Mouse (Mus musculus) left cerebral cortex, postnatal 4 days (tissue): ENCODE data around the gene Mrm1. TPM values are rescaled to one million over a fixed set of nuclear protein-coding genes. Genes with fewer than 3 reads are reported as not detected.

Source experiments
- DNase-seq: peaks from one replicate; pipeline ENCODE4 v3.0.0-alpha.2; 2022
- intact Hi-C: fragments of 180-260 bp; cut with DNase I; formaldehyde crosslinking; loops from one replicate; pipeline ENCODE4 v1.15.1; 2025
- total RNA-seq, 2 experiments: library from RNA; stranded (reverse); gene quantifications; 2 replicates each; pipeline ENCODE4 v1.2.3; 2021

Mrm1 gene
- total RNA-seq, 2 experiments from 2014 or later = 15.6 to 24.5 TPM

DNA sequence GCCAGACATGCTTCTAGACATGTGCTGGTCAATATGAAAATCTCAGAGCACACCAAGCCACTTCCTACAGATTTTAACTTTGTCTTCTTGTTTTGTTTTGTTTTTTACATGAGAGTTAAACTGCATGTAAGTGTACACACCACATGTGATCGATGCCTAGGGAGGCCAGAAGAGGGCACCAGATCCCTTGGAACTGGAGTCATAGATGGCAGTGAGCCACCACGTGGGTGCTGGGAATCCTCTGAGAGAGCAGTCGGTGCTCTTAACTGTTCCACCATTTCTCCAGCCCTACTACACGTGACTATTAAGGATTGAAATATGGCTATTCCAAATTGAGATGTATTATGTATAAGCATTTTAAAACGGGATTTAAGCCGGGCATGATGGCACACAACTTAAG lies 2.0 kb downstream of the Mrm1 start:
- intact Hi-C loops = no loop called here
- DNase-seq = no peak

DNA sequence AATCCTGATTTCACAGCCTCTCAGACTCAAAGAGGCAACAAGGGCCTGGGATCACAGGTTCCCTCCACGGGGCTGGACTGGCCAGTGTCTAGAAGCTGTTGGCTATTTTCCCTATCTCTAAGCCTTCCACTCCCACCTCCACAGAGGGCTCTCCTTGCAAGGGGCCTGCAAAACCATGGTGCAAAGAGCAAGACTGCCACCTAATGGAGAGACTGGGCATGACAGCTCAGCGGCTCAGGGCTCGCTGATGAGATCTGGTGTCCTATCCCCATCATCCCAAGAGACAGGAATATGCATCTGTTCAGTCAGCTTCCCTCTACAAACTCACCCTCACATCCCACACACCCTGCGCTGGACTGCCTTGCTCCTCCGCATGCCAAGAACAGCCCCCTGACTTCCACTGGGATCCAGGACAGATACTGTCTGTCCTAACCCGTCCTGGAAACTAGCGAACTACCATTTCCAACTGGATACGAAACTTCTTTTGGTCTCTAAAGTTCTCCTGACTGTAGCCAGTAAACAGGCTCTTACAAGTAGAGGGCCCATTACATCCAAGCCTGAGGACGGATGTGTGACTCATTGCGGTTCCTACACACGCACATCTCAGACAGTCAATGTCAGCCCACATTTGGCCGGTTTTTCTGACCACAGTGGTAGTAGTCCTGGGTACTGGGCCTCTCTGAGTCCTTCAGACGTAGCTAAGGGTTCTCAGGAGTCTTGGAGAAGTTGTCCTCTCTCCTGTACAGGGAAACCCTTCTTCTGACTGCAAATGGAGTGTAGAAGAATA lies 5.4 kb downstream of the Mrm1 start:
- intact Hi-C loops = no loop called here

DNA sequence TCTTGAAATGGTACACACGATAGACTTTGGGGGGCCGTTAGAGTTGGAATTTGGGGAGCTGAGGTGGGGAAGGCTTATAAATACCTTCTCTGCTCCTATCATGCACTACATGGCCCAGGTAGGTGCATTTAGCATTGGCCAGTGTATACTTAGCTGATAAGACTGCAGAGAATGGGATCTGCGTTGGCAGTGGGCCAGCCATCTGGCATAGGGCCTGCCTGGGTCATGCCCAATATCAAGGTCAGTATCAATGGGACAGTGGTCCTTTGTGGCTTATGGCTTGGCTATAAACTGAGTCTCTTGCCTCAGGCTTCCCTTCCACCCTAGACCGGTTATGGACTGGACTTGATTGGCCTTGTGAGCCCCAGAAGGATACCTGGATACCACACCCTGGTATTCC lies 14.9 kb downstream of the Mrm1 start:
- DNase-seq = no peak
- intact Hi-C loops = no loop called here

More for the DNA sequence above, 5.4 kb downstream of the Mrm1 start:
- DNase-seq = peak; percentile 83

DNA sequence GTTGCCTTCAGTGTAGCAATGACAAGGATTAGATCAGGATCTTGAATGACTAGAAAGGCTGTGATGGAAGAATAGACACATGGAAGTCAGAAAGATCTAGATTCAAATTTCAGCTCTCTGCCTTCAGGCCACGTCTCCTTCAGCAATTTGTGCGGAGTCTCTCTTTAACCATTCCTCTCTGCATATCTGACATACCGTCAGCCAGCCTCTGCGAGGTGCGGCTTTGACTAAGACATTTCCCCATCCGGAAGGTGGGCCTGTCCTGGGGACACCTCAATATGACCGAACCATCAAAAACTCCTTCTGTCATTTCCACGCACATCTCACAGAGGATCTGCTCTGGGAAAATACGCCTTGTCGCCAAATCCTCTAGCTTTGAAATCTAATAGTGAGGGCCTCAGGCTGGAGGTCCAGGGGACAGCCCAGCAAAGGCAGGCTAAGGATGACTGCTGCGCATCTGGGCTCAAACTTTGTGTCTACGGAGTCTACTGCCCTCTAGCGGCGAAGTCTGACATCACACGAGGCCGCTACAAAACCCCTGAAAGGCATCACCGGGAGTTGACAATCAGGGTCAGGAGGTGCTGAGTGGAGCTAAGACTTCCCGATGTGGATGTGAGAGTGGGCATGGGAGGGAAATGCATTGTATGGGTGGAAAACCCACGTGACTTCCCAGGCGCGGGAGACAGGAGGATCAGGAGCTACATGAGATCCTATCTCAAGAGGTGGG lies 21.5 kb downstream of the Mrm1 start:
- intact Hi-C loops = loop anchor here (5.0 to 10.0 kb wide), 3 partner anchors 273 to 533 kb away; partner anchors contain the start of gene Lhx1
- peak; percentile 81 for DNase-seq

DNA sequence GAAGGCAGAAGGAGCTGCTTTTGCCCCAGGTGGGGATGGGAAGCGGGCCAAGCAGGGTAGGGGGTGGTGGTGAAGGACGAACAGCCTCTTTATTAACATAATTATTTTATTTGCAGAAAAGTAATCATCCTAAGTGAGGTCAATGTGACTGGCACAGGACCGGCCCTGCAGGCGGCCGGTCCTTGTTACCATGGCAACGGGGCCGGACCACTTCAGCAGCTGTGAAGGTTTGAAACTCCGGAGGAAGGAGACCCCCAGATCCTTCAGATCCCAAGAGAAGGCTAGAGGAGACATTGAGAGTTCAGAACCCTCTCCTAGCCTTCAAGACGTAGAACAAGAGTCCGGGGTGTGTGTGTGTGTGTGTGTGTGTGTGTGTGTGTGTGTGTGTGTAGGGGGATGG lies 22.3 kb downstream of the Mrm1 start:
- DNase-seq = no peak
- intact Hi-C loops = loop anchor here (5.0 to 10.0 kb wide), 3 partner anchors 272 to 532 kb away; partner anchors contain the start of gene Lhx1

DNA sequence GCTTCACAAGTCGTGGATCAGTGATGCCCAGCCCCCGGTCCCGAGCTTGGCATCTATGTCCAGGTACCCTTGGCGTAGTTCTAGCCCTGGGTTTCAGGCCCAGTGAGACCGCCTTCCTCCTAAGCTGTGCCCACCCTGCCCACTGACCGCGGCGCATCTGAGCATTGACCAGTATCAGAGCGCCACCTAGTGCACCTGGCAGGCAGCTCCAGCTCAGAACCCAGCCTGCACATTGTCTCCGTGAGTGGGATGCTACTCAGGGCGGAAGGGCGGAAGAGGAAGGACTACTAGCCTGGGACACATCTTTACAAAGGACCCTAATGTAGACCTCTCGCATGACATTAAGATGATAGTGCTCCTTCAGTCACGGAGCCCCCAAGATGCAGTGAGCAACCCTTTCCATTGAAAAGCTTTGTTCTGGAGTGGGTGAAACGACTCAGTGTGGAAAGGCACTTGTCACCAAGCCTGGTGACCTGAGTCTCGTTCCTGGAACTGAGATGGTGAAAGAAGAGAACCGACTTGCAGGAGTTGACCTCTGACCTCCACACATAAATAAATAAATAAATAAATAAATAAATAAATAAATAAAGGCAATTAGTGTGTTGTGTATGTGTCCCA lies 24.7 kb downstream of the Mrm1 start:
- DNase-seq = peak; percentile 91
- intact Hi-C loops = loop anchor here (5.0 to 10.0 kb wide), 4 partner anchors 72 to 530 kb away; partner anchors contain the start of gene Lhx1

DNA sequence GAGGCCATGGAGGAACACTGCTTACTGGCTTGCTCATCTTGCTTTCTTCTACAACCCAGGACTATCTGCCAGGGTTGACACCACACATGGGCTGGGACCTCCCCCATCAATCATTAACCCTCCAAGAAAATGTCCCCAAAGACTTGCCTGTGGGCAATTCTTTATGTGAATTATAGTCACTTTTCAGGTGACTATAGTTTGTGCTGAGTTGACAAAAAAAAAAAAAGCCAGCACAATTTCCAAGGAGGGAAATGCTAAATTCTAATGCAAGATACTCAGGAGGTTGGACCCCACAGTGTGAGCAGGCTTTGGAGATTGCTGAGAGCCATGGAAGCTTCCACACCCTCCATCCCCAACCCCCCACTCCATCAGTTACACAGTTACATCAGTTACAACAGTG lies 25.8 kb downstream of the Mrm1 start:
- intact Hi-C loops = loop anchor here (5.0 to 10.0 kb wide), 3 partner anchors 71 to 529 kb away; partner anchors contain the start of gene Lhx1
- DNase-seq = no peak

DNA sequence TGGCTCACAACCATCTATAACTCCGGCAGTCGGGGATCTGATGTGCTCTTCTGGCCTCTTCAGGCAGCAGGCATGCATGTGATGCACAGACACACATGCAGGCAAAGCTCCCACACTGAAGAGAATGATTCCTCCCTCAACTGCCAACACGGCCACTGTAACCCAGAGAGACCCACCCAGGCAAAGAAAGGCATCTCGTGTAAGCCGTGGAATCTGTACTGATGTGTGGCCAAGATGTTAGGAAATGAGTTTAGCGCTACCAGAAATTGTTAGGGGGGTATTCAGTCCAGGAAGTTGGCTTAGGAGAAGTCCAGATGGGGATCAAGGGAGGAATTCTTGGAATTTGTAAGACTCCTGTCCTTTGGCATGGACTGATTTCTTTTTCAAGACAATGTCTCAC lies 28.9 kb downstream of the Mrm1 start:
- DNase-seq = no peak
- intact Hi-C loops = loop anchor here (5.0 to 10.0 kb wide), 3 partner anchors 68 to 526 kb away; partner anchors contain the start of gene Lhx1

DNA sequence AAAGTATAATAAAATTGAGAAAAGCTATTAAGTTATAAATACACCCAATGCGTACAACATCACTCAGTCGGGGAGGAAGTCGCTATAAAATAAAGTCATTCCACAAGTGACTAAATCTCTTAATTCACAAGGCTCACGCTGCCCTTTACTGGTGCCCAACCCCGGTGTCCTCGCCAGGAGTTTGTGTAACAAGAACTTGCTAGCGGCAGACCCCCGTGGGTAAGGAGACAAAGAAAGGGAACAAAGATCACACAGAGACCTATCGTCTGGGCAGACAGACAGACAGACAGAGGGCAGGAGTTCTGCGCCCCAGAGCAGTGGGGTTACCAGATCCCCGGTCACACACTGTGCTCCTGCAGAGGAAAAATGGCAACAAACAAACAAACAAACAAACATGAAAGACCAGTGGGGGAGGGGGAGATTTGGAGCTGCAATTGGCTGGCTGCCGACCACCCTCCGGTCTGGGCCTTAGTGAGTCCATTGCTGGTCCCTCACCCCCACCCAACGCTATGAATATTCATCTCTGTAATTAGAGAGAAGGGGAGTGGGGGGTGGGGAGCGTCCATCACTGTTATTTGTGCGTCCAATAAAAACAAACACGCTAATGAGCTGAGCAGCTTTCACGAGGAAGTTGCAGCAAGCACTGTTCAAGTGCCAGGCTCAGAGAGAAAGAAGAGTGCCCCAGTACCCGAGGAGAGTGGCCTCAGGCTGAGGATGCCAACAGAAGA lies 39.0 kb downstream of the Mrm1 start:
- intact Hi-C loops = no loop called here
- DNase-seq = peak; percentile 55

DNA sequence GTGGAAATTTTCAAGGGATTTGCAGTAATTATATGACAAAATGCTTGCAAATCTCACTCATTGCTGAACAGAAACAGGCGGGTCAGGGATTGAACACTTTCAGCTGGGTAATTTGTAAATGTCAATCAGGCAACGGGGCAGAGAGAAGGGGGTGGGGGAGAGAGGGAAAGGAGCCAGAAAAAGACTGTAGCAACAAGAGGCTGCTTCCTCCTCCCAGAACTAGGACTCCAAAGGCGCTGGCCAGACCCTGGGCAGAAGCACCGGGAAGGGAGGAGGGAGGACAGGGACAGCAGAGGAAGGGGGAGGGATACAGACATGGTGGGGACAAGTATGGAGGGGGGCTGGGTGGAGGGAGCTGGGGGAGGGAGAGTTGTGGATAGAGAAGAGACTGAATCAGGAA lies 43.8 kb downstream of the Mrm1 start:
- DNase-seq = peak; percentile 47
- intact Hi-C loops = no loop called here

DNA sequence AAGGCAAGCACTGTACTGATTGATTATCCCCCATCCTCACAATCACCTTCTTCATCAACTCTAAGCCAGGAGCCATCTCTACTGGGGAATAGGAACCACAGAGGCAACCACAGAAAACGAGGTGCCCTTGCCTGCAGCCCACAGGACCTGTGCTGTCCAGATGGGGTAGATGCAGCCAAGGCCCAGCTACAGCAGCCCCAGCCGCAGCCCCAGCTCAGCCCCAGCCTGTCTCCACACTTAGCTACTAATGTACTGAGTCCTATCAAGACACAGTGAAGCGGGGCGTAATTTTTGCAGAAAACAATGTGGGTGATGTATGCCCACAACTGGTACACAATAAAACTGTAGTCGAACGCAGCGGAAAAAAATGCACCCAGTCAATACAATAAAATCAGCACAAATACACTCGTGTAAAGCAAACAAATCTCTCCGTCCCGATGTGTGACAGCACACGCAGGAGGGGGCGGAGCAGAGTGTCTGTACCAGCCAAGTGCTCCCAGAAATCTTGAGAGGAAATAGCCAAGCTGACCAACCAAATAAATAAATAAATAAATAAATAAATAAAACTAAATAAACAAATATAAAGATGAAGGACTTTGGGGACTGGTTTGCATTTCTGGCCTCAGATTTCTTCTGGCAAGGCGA lies 44.3 kb downstream of the Mrm1 start:
- no peak for DNase-seq
- intact Hi-C loops = no loop called here

DNA sequence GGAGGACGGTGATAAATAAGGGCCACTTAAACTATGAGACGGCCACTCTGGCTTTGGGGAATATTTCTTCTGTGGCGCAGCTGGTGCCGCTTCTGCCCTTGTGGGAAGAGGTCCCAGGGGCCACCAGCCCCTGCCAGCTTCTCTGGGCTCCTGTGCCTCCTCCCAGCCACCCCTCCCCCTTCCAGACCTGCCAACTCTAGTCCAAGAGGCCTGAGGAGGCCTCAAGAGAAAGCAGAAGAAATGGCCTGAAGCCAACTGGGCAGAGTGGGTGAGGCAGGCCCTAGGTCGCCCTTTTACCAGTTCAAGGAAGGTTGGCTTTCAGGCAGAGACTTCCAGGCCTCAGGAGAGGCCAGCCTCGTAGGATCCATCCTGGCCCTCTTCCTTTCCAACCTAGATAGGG lies 51.4 kb downstream of the Mrm1 start:
- intact Hi-C loops = no loop called here
- peak; percentile 49 for DNase-seq

DNA sequence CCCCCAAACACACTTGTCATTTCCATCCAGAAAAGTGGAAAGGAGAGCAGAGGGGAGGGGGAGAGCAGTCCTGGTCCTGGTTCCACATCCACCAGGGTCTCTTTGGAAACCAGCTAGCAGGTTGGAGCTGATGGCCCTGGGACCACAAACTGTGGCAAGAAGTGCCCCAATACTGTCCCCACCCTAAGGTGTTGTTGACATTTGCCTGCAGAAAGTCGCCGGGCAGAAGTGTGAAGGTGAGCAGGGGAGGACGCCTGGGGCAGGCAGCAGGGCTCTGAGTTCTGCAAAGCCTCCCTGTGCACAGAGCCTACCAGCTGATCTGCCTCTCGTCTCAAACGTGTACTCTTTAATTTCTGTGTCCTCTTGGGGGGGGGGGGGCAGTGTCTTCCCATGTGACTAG lies 54.2 kb downstream of the Mrm1 start:
- intact Hi-C loops = no loop called here
- no peak for DNase-seq

DNA sequence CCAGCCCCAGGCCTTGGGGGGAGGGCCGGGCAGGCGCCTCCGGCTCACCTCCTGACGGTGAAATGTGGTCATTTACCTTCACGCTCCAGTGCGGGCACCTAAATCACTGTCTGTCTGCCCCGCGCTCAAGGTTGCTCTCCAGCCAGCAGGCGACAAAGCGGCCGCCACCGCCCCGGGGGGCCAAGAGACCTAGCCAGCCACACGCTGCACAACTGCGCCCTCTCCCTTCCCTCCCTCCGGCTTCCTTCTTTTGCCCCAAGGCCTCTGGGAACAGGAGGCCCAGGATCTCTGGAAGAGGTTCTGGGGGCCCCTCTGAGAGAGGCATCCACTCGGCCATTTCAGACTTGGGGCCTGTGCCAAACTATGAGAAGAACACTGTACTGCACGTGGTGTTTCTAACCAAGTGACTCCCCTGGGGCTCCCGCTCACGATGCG lies 54.8 kb downstream of the Mrm1 start:
- intact Hi-C loops = no loop called here
- DNase-seq = peak; percentile 29

DNA sequence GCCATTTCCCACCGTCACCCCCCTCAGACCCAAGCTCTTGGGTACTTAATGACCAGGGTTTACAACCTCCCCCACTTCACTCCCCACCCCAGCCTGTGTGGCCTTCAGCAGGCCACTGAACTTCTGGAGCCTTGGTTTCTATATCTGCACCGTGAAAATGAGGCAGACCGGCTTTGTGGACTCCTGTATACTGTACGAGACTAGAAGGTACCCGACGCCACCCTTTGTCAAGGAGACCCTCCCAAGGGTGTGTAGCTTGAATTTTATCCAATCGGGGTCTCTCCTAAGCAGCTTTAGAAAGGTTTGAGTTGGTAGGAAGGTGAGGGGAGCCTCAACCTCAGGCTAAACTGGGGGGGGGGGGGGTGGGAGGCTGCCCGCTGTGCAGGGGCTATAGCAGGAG lies 55.2 kb downstream of the Mrm1 start:
- intact Hi-C loops = no loop called here
- DNase-seq = no peak

Other genes starting within 250 kb of the Mrm1 start
- 1 to 10 TPM; 5.9 to 6.8 TPM for gene Dhrs11, start 9.5 kb upstream of the Mrm1 start, total RNA-seq
- 100 to 1,000 TPM in 1 of 2 experiments, 10 to 100 TPM in 1; 86.9 to 100 TPM for gene Ggnbp2, start 51.3 kb upstream of the Mrm1 start, total RNA-seq
- gene Myo19, start 60.6 kb upstream of the Mrm1 start, total RNA-seq = 10 to 100 TPM; 20.0 to 21.1 TPM
- 10 to 100 TPM; 11.2 to 12.0 TPM for gene Pigw, start 60.8 kb upstream of the Mrm1 start, total RNA-seq
- gene Znhit3, start 96.9 kb upstream of the Mrm1 start, total RNA-seq = 10 to 100 TPM; 24.8 to 30.7 TPM
- 10 to 100 TPM; 21.7 to 23.2 TPM for gene Car4, start 138.3 kb upstream of the Mrm1 start, total RNA-seq